Mouse (Mus musculus) c-Kit-negative CD71-positive TER-119-positive erythroid progenitor cells, embryonic 14.5 days (primary cell): ENCODE measurements around the gene Ccdc69.

ENCODE experiments used
- DNase-seq: peaks from one replicate; pipeline ENCODE4 v3.0.0-alpha.2; 2013; ENCODE audit warnings: low read depth, low spot score

The Ccdc69 gene

GRCm38 (mm10) chr11:55012551-55013521 lies 65.1 kb downstream of the Ccdc69 start:
- DNase-seq: no peak

GRCm38 (mm10) chr11:55011440-55011839 lies 66.5 kb downstream of the Ccdc69 start:
- no peak for DNase-seq

GRCm38 (mm10) chr11:55008230-55008629 lies 69.7 kb downstream of the Ccdc69 start:
- DNase-seq: no peak

- no peak for DNase-seq
These were observed 72.2 kb downstream of the Ccdc69 start for GRCm38 (mm10) chr11:55005684-55006083.

- no peak for DNase-seq
These were observed 72.9 kb downstream of the Ccdc69 start for GRCm38 (mm10) chr11:55004970-55005502.
